Mouse (Mus musculus): ENCODE data around the gene Thbs1.

- TF ChIP-seq CTCF (IDR thresholded peaks at IDR 0.05; ENCODE audit: borderline replicate concordance, control insufficient read depth, extremely low read depth, insufficient read depth, low read length, poor library complexity) (no peak), POLR2A (IDR thresholded peaks at IDR 0.05; ENCODE audit: control insufficient read depth, extremely low read depth, insufficient read depth, low read length, poor library complexity) (no peak)
Measured at GRCm38 (mm10) chr2:118164137-118164536, 52.5 kb downstream of the Thbs1 start.
